Mouse (Mus musculus) left cerebral cortex, adult 2 months (tissue): ENCODE data around the gene Gsg1l2. TPM values are rescaled to one million over a fixed set of nuclear protein-coding genes. Genes with fewer than 3 reads are reported as not detected.

Experiments
- DNase-seq, 2 experiments: peaks; one replicate each; pipeline ENCODE4 v3.0.0; 2021 to 2022; ENCODE audit warnings: low spot score in 2 of 2, mixed read lengths in 1 of 2; ENCODE audit errors: extremely low spot score in 1 of 2
- H3K27ac ChIP-seq: fragments of 200-600 bp; 2 replicates; pipeline ENCODE4 v1.8.1; 2022
- H3K4me3 ChIP-seq: fragments of 200-600 bp; 2 replicates; pipeline ENCODE4 v1.8.1; 2022
- CTCF ChIP-seq: fragments of 200-600 bp; IDR thresholded peaks from 2 replicates; pipeline ENCODE4 v1.8.1; 2022; ENCODE audit warnings: antibody characterized with exemption, mild to moderate bottlenecking, moderate library complexity
- intact Hi-C: fragments of 180-260 bp; cut with DNase I; formaldehyde crosslinking; loops from one replicate; pipeline ENCODE4 v1.15.1; 2025
- long read RNA-seq, 2 experiments: library from polyadenylated mRNA; stranded (forward); transcript quantifications; one replicate each; pipeline ENCODE4 v2.0.0; 2021; ENCODE audit warnings: borderline mapping rate in 2 of 2
- total RNA-seq, 2 experiments: library from RNA; stranded (reverse); gene quantifications; 2 replicates each; pipeline ENCODE4 v1.2.3; 2021

The Gsg1l2 gene
- total RNA-seq = not detected
- long read RNA-seq, experiment 1 = 0 reads
- long read RNA-seq, experiment 2 = 0 reads

- Histone ChIP-seq H3K4me3 (no peak within 1 kb of the TSS), H3K27ac (no peak within 1 kb of the TSS)
- DNase-seq = no peak
- TF ChIP-seq CTCF = no peak
- intact Hi-C loops = no loop called here
Observed at GRCm38 (mm10) chr11:67774379-67774778, at the start of gene Gsg1l2. Gene Gsg1l2, plus strand, starts transcription at chr11:67774608.

DNA sequence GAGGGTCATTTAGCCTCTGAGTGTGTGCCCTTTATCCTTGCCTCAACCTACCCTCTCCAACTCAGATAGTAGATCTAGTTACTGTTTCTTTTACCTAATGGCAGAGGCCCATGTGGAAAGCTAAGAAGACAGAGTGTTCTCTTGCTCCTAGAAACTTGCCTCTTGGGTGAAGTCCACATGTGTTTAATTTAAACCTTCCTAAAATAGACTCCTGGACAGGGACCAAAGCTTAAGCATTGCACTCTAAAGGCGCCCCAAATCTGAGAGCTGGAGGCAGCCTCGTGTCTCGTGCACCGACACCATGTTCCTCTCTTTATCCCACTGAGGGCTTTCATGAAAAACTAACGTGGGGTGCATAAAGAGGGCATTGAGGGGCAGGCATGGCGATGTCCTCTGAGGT is 47.3 kb upstream of the Gsg1l2 start:
- intact Hi-C loops = no loop called here
- no peak for DNase-seq
- TF ChIP-seq CTCF = no peak
- Histone ChIP-seq H3K4me3 (no peak overlapping the region), H3K27ac (peak overlapping the region; percentile 13; the same call in 1 of the 2 replicates)

GRCm38 (mm10) chr11:67728726-67729125 is 45.7 kb upstream of the Gsg1l2 start:
- no peak overlapping the region for H3K4me3 ChIP-seq
- no peak overlapping the region for H3K27ac ChIP-seq
- DNase-seq = no peak
- TF ChIP-seq CTCF = no peak
- intact Hi-C loops = no loop called here

DNA sequence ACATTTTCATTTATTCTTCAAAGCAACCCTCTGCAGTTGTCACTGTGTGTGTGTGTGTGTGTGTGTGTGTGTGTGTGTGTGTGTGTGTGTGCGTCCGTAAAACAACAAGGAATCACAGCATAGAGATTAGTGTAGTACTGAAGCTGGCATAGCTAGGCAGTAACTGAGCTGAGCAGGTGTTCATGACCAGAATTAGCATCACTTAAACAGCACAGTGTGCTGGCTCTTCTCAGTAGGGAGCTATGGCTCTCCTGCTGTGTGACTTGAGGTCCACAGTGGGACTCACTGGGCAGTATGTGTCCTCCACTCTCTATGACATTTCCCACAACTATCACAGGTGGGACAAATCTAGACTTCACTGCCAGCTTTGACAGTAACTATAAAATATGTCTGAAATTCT is 43.4 kb upstream of the Gsg1l2 start:
- intact Hi-C loops = loop anchor here (5.0 kb wide), 1 partner anchor 129 kb away; no protein-coding TSS in a partner anchor
- TF ChIP-seq CTCF = no peak
- Histone ChIP-seq H3K27ac (no peak overlapping the region), H3K4me3 (no peak overlapping the region)
- no peak for DNase-seq

DNA sequence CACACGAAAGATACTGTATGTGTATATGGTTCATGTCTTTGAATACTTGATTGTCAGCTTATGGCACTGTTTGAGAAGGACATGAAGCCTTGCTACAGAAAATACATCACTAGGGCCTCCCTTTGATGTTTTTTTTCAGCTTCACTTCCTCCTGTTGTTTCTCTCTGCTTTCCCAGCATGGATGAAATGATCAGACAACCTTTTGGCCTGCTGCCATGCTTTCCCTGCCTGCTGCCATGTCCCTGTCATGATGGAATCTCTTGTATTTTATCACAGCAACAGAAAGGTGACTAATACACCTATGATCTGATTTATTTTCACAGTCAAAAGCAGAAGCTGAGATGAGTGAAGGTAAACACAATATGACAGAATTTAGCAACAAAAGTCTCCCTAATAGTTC is 40.7 kb upstream of the Gsg1l2 start:
- intact Hi-C loops = loop anchor here (5.0 kb wide), 1 partner anchor 131 kb away; no protein-coding TSS in a partner anchor
- TF ChIP-seq CTCF = no peak
- DNase-seq = no peak
- no peak overlapping the region; the same call in 1 of the 2 replicates for H3K27ac ChIP-seq
- H3K4me3 ChIP-seq = no peak overlapping the region

- H3K27ac ChIP-seq = peak overlapping the region; percentile 71
- H3K4me3 ChIP-seq = no peak overlapping the region
- TF ChIP-seq CTCF = no peak
- DNase-seq = no peak
- intact Hi-C loops = loop anchor here (5.0 kb wide), 1 partner anchor 132 kb away; no protein-coding TSS in a partner anchor
Observed at GRCm38 (mm10) chr11:67734597-67734996, 39.8 kb upstream of the Gsg1l2 start.

GRCm38 (mm10) chr11:67738345-67738744 is 36.1 kb upstream of the Gsg1l2 start:
- no peak for DNase-seq
- Histone ChIP-seq H3K27ac (no peak overlapping the region), H3K4me3 (no peak overlapping the region)
- intact Hi-C loops = no loop called here
- TF ChIP-seq CTCF = no peak

GRCm38 (mm10) chr11:67738846-67739490 is 35.4 kb upstream of the Gsg1l2 start:
- no peak for TF ChIP-seq CTCF
- intact Hi-C loops = no loop called here
- Histone ChIP-seq H3K27ac (no peak overlapping the region), H3K4me3 (no peak overlapping the region)
- no peak for DNase-seq

GRCm38 (mm10) chr11:67741569-67741968 is 32.8 kb upstream of the Gsg1l2 start:
- Histone ChIP-seq H3K27ac (no peak overlapping the region), H3K4me3 (no peak overlapping the region)
- peak; percentile 29 for TF ChIP-seq CTCF
- DNase-seq = no peak
- intact Hi-C loops = no loop called here

DNA sequence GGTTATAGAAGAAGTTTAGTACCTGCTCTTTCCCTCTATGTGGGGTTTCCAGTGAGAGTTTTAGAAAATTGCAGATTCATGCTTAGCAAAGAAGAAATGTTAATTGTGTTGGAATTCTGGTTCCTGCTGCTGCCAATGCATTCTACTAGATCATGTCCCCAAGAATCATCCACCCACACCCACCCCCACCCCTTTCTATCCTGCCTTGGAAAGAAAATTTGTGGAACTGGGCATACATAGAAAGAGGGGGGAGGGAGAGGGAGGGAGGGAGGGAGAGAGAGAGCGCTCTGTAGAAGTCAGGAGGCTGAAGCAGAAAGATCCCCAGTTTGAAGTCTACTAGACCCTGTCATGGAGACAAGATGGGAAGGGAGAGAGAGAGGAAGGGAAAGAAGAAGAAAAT is 18.1 kb upstream of the Gsg1l2 start:
- no peak for TF ChIP-seq CTCF
- intact Hi-C loops = no loop called here
- Histone ChIP-seq H3K27ac (peak overlapping the region; percentile 3; the same call in 1 of the 2 replicates), H3K4me3 (no peak overlapping the region)
- no peak for DNase-seq

DNA sequence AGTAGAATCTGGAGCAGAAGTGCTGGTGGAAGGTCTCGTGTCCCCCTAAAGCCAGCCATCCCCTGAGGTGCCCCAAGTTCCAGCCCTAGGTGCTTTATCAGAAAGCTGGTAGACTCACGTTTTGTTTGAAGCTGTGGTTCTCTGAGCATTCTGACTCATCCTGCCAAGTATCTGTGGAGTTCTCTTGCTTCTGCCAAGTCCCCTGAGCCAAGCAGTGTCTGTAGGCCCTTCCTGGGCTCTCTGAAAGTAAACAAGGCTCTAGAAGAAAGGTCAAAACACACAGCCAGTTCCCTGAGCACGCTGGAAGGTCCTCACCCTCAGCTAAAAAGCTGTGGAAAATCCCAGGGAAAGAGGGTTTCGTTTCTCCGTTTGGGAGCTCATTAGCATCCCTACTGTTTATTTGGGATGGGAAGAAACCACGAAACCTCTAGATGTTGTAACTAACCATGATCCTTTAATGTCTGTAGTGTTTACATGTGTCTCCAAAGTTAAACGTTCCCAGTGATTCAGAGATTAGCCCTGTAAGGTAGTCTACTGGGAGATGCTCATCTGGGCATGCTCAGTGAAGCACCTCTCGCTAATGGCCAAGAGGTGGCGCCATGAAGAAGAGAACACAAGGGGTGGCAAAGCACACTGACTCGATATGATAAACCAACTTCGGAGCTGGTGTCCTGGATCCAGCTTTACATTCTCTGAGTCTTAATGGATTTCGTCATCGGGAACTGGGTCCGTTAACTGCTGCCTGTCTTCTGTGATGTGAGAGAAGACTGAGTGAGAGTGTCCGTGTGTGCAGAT is 16.8 kb upstream of the Gsg1l2 start:
- intact Hi-C loops = no loop called here
- Histone ChIP-seq H3K4me3 (no peak overlapping the region), H3K27ac (no peak overlapping the region)
- no peak for DNase-seq
- peak; percentile 34 for TF ChIP-seq CTCF

DNA sequence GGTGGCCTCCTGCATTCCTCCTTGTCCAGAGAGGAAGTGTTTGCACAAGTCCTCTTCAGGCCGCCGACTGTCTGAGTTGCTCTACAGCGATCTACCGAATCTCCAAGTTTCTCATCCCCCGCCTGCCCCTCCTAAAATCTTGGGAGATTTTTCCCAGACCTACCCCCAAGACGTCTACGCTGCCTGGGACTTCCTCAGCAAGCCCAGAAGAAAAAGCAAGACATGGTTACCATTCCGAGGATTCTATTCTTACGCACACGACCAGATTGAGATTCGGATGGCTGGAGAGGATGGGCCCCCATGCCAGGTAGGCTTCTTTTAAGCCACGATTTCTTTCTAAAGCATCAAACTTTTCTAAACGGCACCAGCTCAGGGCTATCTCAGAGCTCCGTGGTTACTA is 3.4 kb upstream of the Gsg1l2 start, which contains the start of gene Glp2r:
Gene Glp2r (minus strand): TSS at position 101 of the 400 bp plus-strand sequence.
- Histone ChIP-seq H3K4me3 (no peak within 1 kb of the TSS), H3K27ac (no peak within 1 kb of the TSS)
- no peak for DNase-seq
- no peak for TF ChIP-seq CTCF
- intact Hi-C loops = no loop called here

DNA sequence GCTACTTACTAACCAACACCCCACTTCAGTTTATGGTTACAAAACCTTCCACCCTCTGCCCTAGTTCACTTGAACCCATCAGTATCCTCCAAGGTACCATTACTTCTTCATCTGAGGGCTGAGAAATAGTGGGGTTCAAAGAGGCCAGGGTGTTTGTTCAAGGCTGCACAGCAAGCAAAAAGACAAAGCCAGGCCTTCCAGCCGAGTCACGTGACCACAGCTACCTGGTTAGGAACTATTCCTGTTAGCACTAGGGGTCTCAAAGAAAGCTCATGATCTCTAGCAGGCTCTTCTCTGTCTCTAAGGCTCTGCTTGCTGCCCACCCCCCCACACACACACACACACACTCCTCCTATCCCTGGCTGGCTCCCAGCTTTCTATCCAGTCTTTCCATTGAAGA is 2.7 kb upstream of the Gsg1l2 start:
- DNase-seq = no peak
- no peak overlapping the region for H3K4me3 ChIP-seq
- H3K27ac ChIP-seq = no peak overlapping the region
- intact Hi-C loops = no loop called here
- TF ChIP-seq CTCF = no peak
